Mouse (Mus musculus): ENCODE data around the gene Ankrd2.
A peak's percentile ranks its signal among the peaks of the same experiment; 100 is the strongest.
"Not testable (repeated sequence)": the region's sequence is repeated elsewhere in the genome, so short reads cannot be mapped to it uniquely, and the experiment has no call there.

Gene Ankrd2

DNA sequence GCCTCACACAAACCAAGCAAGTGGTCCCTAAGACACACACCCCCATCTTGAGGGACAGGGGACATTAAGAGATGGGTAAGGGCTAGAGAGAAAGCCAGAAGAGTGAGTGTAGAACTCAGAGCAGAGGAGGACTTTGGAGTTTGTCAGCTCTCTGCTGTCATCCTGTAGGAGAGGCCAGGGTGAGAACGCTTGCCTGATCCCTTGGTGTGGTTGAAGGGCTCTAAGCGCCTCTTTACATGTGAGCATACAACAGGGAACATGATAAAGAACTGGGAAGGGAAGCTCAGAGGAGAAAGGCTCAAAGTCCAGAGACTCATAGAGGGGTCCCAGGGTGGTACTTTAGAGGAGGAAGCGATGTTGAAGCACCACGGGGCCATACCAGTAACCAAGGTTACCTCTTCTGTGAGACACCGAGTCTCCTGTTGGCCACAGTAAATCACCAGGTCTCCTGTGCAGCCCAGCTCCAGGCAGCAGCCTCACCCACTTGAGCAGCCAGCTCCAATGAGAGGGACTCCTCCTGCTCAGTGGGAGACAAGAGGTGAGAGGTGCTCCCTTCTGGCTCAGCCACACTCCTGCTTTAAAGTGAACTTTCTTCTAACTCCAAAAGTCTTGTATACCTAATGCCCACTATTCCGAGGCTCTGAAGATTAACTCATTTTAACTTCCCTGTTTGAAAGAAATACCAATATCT is 21.1 kb downstream of the Ankrd2 start:
- DNase-seq = peak; percentile 41

DNA sequence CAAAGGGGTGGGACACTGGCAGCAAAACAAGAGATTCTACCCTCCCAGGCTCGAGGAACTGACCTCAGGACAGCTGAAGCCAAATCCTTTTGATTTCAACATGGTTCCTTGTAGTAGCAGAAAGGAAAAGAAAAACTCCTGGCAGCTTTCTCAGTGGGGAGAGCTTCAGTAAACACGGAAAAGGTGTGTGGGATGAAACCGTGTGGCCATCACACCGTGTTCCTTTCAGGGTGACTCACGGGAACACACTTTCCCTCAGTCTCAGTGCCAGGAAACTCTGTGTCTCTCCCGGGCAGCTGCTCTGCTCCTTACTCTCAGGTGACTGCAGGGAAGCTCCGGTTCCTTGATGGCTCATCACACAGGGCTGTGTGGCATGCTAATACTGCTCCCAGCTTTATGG is 22.6 kb downstream of the Ankrd2 start:
- no peak for DNase-seq

DNA sequence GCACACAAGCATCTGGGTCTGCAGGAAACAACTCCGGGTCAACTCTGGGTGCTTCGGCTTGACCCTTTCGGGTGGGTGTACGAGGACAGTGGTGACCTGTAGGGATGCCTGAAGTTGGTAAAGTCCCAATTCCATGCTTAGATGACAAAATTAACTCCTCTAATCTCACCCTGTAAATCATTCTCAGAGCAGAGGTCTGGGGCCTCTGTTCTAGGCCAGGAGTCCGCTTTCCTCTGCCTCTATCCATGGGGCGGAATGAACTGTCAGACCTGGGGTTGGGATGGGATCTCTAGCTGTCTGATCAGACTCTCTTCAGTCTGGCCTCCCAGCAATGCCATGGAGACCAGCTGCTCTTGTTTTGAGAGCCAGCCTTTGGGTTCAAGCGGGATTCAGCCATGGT is 25.6 kb downstream of the Ankrd2 start:
- DNase-seq = peak; percentile 66

DNA sequence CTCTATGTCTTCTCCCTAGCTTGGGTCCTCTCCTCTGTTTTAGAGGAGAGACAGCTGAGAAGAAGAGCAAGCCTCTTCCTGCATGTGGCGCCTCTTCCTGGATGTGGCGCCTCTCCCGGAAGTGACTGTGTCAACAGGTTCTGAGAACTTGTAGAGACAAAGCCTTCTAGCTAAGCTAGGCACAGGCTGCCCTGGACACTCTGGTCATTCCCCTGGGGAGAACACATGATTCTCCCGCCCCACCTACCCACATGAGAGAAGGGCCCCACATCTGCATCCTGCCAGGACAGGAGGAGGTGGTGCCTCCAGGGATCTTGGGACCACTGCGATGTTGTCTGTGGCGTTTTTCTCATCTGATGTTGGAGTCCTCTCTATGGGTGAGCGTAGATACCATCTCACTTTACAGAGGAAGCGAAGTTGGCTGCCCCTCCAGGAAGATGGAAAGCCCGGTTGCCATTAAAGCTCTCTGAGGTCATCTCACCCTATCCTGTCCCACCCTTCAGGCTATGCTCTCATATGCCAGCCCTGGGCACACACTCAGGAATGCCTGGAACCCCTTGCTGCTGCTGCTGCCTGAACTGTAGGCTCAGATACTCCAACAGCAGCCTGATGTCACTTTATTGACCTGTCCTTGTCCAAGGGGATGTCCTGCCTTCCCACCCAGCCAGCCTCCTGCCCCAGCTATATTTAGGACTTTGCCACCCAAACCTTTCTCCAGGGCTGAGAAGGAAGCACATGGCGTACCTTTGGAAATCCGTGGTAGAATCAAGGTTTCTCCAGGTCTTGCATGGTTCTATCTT is 32.8 kb downstream of the Ankrd2 start:
- DNase-seq = no peak

DNA sequence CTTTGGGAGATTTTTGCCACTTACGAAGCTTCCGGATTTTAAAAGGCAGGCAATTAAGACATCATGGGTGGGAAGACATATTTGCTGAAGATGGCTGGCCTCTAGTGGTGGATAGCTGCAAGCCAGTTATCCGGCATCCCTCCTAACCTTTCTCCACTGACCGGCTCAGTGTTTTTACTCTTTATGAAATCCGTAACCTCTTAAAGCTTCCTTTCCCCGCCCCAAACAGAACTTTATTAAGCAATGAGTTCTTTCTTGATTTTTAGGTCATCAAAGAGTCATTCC is 33.4 kb downstream of the Ankrd2 start:
- DNase-seq = peak; percentile 58

DNA sequence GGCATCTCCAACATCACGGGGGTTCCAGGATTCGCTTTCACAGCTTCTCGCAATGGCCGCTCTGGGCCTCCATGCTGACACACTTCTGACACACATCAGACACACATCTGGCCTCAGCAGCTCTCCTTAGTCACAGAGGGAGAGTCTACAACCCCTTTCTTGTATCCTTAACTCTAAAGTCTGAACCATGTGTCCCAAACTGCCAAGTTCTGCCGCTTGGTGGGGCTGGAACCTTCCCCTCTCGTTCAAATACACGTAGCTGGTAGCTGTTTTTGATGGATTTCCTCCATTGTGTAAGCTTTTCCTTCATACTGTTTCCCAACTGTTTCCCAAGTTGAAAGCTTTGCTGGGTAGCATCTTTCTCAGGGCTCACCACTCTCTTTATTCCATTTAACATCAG is 35.4 kb downstream of the Ankrd2 start:
- no peak for DNase-seq

DNA sequence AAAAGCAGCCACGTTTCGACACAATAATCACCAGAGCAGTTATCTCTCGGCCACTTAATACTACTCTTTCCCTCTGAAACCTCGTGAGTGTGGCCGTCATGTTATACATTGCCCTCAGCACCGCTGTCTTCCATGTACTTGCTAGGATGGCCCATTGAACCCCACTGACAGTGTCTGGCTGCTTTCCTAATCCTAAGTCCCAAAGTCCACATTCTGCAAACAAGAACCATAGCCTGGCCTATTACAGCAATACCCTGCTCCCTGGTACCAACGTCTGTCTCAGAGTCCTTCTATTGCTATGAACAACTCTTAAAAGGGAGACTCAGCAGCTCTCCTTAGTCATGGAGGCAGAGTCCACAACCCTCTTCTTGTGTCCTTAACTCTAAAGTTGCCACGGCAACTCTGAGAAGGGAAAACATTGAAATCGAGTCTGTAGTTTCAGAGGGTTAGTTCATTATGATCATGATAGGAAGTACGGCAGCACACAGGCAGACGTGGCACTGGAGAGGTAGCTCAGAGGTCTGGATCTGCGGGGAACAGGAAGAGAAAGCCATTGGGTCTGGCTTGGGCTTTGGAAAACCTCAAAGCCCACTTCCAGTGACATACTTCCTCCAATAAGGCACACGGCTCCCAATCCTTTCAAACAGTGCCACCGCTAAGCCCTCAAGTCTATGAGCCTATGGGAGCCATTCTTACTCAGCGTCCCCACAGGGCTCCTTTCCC is 36.2 kb downstream of the Ankrd2 start:
- peak; percentile 73 for DNase-seq

DNA sequence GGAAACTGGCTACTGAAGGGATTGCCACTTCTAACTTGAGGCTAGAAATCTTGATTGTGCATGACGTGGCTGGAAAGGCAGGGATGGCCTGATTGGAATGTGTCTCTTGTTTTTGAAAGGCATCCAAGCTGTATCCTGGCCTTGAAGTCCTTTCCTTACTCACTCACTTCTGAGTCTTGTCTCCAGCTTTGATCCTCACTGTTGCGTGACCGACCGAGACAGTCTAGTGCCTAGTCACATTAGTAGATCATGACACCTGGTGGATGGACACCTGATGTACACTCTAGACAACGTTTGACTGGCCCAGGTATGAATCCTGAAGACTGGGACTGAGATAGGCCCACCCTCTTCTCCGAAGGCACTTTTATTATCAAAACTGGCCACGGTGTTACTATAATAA is 37.0 kb downstream of the Ankrd2 start:
- DNase-seq = peak; percentile 70

DNA sequence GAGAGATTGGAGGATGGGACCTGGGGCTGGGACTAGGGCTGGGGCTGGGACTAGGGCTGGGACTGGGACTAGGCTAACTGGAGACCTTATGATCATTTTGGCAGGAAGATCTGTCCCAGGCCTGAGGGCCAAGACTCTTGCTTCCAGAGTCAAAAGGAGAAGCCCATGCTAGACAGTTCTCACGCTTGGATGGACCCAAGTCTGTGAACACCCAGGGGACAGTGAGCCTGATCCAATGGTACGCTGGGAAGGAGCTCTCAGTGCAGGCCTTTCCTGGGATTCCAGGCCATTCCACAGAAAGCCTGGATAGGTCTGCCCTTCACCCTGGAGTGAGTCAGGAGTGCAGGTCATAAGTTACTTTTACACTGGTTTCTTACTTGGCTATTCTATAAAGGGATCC is 39.3 kb downstream of the Ankrd2 start:
- DNase-seq = no peak

DNA sequence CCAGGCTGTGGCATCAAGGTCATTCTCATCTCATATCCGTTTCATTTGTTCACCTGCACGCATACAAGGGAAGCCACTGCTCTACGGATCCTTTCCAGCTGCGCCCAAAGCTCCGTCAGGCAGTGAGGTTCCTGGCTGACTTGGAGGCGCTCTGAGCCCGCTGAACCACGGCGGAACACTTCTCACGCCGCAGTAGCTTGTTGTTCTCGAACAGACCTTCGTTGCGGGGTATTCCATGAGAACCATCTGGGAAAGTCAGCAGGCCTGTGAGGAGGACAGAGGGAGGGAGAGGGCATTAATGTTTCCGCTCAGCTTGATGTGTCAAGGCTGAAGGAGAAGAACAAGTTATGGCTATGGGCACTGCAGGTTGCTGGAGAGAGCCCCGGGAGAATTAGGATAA is 40.2 kb downstream of the Ankrd2 start:
- DNase-seq = no peak

DNA sequence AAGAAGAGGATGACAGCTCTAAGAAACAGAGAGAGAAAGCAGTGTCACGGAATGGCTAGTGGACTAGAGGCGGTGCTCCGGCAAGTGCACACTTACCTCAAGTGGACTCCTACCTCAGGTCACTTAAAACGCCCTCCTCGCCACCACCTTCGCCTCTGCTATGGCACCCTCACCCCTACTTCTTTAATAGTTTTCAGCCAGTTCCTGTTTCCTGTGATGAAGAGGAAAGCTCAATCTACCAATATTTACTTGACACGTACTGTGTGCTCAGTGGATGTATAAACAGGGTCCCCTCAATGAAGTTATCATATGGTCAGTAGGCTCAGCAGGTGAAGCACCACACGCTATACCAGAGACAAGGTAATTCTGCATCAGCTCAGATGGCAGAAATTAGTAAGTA is 42.8 kb downstream of the Ankrd2 start:
- no peak for DNase-seq

DNA sequence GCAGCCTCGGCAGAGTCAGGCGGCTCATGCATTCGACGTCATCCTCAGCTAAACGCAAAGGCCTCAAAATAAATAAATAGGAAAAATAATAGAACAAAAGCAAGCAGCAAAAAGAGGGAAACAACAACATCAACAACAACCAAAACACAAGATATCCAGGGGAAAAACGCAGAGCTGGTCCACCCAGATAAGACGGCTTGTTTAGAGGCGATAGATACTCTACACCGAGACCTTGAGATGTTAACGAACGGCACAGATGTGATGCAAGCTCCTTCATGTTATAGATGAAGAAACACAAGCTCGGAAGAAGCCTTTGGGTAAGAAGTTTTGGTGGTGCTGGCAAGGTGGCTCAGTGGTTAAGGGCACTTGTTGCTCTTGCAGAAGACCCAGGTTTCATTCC is 43.2 kb downstream of the Ankrd2 start:
- no peak for DNase-seq

DNA sequence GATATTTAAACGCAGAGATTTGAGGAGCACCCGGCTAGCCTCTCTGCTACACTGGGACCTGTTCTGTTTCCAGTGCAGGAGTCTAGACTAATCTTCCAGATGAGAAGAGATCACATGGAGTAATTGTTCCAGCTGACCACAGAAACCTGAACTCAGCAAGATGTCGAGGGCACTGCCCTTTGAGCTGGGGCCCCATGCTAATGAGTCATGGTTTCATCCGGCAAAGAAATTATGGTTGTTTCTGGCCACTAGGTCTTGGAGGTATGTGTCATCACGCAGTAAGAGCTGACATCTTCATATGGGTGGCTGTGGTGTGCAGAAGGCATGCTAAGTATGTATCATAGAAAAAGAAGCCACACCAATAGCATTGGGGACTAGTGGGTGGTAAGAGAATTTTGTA is 44.1 kb downstream of the Ankrd2 start:
- DNase-seq = no peak

DNA sequence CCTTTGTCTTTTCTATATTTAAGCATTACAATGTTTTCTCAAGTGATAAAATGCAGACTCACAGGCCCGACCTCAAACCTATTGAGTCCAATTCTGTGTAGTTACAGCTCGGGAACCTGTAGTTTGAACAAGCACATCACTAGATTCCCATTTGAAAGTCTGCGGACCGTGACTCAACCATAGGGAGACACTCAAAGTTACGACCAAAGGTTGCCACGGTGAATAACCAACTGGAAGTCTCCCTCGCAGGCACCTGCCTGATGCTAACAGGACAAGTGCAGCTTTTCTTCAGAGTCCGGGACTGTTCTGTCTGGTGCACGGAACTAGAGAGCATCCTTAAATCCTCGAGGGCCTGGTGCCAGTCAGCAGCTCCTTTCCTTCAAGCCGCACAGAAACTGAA is 44.7 kb downstream of the Ankrd2 start:
- peak; percentile 48 for DNase-seq

DNA sequence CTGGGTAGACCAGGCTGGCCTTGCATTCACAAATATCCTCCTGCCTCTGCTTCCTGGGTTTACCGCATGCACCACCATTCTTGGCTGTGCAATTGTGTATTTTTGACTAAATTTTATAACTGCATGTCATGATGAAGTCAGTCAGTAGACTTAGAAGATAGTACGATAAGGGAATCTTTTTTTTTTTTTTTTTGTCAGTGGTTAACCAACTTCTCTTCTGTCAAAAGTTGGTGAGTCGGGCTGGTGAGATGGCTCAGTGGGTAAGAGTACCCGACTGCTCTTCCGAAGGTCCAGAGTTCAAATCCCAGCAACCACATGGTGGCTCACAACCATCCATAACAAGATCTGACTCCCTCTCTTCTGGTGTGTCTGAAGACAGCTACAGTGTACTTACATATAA is 45.8 kb downstream of the Ankrd2 start:
- not testable (repeated sequence) for DNase-seq

DNA sequence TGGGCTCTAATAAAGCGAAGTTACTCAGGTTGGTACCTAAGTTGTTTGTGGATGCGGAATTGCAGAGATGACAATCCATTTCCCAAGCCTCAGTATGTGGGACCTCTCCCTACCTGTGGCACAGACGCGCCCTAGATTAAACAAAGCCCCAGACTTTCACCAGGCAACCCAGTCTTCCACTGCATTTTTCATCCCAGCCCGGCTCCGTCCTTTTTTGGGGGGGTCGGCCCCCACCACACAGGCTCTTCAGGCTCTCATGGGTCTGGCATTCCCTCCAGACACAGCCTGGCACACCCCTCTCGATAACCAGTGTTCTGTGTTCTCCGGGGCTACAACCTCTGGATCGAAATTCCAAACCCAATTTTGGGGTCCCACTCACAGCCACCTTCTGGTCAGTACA is 49.9 kb downstream of the Ankrd2 start:
- DNase-seq = no peak

DNA sequence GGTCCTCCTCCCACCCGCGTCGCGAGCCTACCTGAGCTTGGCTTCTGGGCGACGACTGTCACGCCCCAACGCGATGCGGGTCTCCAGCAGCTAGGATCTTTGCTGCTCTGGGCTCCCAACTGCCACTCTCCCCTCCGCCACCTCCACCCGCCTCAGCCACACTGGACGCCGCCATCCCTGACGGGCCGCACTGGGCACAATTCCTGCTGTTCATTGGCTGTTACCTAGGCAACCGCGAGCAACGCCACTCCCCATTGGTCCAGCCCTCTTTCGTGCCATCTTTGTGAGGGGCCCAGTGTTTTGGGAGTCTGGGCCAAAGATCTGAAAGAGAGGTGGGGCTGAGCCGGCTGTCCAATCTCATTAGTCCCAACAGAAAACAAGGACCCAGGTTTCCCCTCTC is 50.4 kb downstream of the Ankrd2 start, which contains the start of gene Morn4:
Gene Morn4 (minus strand): TSS at position 192 of the 400 bp plus-strand sequence.
- peak; percentile 92 for DNase-seq

DNA sequence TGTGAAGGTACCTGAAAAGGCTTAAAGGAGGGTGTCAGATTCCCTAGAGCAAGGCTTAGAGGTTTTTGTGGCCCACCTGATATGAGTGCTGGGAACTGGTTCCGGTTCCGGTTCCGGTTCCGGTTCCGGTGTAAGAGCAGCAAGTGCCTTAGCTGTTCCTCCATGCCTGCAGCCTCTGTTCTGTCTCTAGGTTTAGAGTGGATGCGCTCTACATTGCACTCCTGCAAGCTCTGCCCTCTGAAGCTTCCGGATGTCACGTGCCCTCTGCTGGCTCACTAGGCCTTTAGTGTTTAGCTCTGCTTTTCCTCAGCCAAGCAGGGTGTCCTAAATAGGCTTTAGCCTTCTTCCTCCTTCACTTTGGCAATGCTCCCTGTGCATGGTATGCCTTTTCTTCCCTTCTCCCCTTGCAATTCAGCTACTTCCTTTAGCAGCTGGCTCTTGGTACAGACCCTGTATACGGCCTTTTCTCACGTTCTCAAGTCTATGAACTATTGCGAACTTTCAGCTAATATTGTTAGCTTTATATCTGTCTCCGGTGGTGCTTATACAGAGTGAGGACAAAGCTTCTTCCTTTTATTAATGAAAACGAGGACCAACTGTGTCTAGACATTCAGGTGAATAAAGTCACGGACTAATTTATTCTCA is 53.4 kb downstream of the Ankrd2 start:
- DNase-seq = peak; percentile 70

DNA sequence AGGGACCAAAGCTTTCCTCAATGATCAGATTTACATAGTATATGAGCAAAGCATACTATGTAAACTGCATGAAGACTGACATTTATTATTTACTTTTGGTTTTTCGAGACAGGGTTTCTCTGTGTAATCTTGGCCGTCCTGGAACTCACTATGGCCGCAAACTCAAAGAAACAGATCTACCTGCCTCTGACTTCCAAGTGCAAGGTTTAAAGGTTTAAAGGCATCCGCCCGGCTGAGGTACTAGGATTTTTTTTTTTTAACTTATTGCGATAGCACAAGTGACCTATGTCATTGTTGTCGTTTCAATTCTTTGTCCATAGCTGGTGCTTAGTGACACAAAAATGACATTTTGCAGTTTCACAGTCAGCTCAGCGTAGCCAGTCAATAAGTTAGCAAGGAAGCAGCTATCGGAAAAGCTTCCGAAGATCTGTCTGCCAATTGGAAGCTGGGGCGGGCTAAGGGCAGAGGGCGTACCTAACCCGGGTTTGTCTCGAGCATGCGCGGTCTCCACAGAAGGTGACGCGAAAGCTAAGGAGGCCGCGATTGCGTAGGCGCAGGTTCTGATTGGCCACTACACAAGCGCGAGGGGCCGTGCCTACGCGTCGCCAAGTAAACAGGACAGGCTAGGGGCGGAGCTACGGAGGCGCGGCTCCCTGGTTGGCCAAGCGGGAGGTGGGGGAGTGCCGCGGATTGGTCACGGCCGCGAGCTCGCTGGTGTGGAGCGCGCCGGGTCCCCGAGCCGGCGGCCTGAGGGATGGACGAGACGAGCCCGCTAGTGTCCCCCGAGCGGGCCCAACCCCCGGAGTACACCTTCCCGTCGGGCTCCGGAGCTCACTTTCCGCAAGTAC is 54.2 kb downstream of the Ankrd2 start, which contains the start of gene Pi4k2a:
Gene Pi4k2a (plus strand): TSS at position 723 of the 848 bp plus-strand sequence.
- peak; percentile 100 for DNase-seq

DNA sequence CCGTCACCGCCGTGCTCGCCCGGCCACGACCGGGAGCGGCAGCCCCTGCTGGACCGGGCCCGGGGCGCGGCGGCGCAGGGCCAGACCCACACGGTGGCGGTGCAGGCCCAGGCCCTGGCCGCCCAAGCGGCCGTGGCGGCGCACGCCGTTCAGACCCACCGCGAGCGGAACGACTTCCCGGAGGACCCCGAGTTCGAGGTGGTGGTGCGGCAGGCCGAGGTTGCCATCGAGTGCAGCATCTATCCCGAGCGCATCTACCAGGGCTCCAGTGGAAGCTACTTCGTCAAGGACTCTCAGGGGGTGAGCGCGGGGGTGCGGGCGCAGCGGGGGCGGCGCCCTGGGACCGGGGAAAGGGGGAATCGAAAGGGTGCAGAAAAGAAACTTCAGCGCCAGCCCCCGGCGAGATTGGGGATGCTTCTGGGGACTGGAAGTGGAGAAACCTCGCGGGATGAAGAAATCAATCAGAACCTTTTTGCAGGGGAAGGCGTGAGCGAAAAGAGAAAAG is 54.9 kb downstream of the Ankrd2 start:
- no peak for DNase-seq

All from kidney, postnatal 14 days (tissue).